Mouse (Mus musculus) c-Kit-negative CD71-positive TER-119-positive erythroid progenitor cells, embryonic 14.5 days (primary cell): ENCODE measurements around the gene Mafg.
"Not testable (repeated sequence)": the region's sequence is repeated elsewhere in the genome, so short reads cannot be mapped to it uniquely, and the experiment has no call there.

Experiments
- DNase-seq: peaks from one replicate; pipeline ENCODE4 v3.0.0-alpha.2; 2013; ENCODE audit warnings: low read depth, low spot score

Mafg gene

DNA sequence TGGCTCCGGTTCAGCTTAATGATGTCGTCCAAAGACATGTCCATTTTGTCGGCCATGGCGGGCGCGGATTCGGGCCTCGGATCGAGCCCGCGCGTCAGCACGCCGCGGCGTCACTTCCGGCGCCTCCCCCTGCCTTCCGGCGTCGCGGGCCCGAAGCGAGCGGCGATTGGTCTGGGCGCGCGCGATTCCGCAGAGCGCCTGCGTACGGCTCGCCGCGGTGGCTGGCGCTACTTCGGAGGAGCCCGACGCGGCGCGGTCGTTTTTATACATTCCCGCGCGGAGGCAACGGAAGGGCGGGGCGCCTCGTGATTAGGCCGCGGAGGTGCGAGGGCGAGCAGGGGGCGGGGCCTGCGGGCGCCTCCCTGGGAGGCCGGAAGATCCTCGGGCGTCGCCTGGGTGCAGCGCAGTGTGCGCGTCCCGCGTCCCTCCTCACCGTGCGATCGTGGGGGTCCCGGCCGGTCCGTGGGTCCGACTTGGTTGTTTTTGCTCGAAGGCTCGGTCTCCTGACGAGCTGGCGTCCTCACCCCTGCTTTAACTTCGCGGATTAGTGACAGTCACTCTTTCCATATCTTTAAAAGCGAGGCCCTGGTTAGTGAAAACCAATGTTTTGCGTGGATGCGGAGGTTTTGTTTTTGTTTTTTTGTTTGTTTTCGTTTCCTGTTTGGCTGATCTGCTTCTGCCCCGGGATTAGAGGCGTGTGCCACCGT is 35.0 kb downstream of the Mafg start, which contains the start of the genes Alyref and Anapc11:
Gene Alyref (minus strand): TSS at position 83 of the 707 bp plus-strand sequence.
Gene Anapc11 (plus strand): TSS at position 139 of the 707 bp plus-strand sequence.
- peak; percentile 93 for DNase-seq

- DNase-seq: no peak
Measured at GRCm38 (mm10) chr11:120597240-120598235, 35.9 kb downstream of the Mafg start.

DNA sequence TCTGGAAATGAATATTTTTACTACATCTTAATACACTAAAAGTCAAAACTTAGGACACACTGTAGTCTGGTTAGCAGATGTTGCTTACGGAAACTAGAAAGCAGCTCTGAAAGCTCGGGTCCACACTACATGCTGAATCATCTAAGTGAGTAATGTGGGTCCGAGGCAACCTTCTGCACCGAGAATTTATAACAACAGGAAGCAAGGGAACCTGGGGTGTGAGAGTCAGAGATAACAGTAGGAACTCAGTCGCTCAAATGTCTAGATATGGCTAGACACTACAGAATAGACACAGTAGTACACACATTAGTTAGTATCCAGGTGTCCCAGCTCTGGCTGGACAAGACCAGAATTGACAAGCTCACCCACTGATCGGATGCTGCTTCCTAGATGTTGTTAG is 44.9 kb downstream of the Mafg start:
- no peak for DNase-seq

DNA sequence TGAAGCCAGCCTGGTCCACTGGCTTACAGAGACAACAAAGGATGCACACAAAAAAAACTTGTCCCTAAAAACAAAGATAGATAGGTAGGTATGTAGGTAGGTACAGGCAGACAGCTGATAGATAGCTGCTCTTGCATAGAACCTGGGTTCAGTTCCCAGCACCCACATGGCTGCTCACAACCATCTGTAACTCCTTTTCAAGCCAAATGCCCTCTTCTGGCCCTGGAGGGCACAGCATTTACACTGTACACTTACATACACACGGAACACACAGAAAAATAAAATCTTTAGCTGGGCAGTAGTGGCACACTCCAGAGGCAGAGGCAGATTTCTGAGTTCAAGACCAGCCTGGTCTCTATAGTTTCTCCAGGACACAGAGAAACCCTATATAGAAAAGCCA is 49.5 kb downstream of the Mafg start:
- DNase-seq: no peak

GRCm38 (mm10) chr11:120582982-120583293 is 50.5 kb downstream of the Mafg start:
- DNase-seq: not testable (repeated sequence)

DNA sequence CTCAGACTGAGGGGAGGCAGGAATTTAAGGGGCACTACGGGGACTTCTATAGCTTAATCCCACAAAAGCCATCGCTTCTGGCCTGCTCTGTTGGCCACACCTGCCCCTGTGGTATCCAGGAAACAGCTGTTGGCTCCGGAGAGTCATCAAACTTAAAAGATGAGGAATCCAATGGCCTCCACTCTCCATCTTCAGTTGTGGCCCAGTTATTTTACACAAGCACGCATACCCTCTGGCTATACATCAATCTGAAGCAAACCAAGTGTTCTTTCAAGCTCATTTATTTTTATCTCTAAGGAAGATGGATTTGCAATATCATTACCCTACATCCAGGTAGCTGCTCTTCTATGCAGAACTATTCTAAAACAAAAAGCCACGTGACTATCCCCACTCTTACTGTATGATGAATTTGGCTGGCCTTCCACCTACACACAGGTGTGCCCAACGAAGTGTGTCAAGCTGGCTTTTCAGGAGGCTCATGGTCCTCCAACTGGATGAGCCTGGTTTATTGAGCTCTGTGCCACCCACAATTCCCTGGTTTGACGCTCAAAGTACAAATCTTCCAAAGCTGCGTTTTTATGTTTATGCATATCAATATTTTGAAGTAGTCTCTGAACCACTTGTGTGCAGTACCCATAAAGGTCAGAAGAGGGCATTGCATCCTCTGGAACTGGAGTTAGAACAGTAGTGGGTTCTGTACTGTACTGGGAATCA is 51.0 kb downstream of the Mafg start:
- peak; percentile 57 for DNase-seq

- DNase-seq: peak; percentile 63
Measured at GRCm38 (mm10) chr11:120581490-120582267, 51.7 kb downstream of the Mafg start, which contains the start of gene Arhgdia. Gene Arhgdia (minus strand): TSS chr11:120581624.

DNA sequence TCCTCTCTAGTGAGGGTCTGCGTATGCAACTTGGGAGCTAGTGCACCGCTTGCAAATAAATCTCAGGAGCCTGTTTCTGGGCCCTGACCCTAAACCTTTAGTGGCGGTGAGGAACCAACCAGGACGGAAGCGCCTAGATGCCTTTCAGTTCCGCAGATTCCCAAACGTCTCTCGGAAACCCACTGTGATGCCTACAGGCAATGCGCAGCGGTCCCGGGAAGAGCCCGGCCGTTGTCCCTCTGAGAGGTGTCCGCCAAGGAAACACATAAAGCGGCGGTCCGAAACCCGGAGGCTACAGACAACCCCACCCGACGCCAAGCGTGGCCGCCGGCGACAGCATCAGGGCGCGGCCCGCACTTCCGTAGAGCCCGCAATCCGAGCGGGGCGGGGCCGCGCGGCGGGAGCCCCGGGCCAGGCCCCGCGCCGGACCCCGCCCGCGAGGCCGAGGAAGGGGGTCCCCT is 52.5 kb downstream of the Mafg start:
- no peak for DNase-seq

- DNase-seq: no peak
Measured at GRCm38 (mm10) chr11:120580190-120580589, 53.2 kb downstream of the Mafg start.

DNA sequence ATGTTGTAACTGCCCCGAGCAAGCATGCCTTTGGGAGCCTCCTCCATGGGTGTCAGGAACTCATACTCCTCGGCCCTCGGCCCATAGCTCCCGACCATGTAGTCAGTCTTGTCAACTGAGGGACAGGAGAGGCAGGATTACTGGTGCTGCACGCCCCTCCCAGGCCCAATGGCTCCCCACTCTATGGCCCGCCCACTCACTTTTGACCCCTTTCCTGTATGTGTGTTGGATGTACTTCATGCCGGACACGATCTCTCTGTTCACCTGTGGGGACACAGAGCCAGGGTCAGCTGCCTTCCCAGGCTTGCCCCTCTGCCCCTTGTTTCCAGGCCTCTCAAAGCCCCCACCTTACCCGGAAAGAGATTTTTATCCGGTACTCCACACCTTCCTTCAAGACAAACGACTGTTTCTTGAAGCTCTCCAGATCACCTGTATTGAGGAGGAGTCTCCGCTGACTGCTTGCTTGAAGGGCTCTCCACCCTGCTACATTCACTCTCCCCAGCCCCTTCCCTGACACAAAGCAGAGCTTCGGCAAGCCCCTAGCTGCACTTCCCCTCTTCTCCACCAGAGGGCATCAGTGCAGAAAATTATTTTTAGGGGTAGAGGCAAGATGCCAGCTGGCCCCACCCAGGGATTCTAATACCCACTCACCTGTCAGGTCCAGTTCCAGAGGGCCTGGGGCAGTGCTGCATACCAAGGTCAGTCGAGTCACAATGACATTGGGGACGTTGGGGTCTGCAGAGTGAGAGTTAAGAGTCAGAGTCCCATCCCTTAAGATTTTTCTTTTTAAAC is 53.9 kb downstream of the Mafg start:
- DNase-seq: peak; percentile 68

GRCm38 (mm10) chr11:120578694-120579243 is 54.6 kb downstream of the Mafg start:
- no peak for DNase-seq

DNA sequence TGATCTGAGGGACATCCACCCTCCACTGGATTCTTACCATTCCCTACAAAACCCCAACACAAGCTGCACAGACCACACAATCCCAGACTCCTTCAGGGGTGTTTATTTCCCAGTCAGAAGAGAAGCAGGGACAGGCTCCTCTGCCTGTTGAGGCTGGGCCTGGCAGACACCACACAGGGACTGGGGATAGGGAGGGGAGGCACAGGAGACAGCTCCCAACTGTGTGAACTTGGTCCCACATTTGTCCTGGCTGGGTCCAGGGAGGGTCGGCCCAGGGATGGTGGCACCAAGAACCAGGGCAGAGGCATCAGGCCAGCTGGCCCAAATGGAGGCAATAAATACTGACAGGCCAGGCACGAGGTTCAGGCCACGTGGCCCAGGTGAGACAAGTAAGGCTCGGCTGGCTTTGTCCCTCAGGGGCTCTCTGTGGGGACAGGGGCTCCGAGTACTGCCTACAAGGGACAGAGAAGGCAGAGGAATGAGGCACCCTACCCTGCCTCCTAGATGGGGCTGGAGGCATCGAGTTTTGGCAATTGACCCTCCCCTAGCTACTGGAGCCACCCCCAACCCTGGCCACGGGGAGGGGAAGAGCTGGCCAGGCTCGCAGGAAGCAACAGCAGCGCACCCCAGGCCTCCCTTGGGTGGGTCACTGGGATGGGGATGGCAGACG is 55.2 kb downstream of the Mafg start:
- DNase-seq: no peak

DNA sequence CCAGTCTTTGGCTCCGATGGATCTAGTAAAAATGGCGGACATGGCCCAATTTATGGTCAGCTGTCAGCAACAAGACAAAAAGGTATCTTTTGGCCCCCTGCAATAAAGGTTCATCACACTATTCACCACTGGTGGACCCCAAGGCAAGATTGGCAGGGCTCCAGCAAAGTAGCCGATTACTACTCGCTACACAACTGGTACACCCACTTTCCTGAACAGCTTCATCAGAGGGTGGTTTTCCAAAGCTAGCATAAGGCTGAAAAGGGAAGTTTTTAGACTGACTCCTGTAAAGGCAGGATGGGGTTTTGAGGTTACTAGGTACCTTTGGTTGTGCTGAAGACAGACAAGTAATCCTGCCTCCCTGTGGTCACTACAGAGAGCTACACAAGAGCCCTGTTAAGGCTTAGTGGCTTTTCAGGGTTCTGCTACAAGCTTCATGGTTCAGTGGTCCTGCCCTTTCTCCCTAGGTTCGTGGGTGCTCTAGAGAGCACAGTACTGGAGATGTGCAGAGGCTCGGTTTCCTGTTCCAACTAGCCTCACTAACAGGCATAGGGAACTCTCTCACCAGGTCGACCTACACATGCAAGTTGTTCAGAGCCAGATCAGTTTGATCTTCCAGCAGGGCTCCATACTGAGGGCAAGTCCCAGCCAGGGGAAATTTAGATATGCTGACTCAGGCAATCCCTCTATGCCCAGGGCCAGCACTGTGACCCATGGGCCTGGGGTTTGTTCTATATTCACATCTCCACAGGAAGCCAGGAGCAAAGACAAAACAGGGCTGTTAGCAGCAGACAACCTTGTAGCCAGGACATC is 56.0 kb downstream of the Mafg start:
- DNase-seq: no peak

DNA sequence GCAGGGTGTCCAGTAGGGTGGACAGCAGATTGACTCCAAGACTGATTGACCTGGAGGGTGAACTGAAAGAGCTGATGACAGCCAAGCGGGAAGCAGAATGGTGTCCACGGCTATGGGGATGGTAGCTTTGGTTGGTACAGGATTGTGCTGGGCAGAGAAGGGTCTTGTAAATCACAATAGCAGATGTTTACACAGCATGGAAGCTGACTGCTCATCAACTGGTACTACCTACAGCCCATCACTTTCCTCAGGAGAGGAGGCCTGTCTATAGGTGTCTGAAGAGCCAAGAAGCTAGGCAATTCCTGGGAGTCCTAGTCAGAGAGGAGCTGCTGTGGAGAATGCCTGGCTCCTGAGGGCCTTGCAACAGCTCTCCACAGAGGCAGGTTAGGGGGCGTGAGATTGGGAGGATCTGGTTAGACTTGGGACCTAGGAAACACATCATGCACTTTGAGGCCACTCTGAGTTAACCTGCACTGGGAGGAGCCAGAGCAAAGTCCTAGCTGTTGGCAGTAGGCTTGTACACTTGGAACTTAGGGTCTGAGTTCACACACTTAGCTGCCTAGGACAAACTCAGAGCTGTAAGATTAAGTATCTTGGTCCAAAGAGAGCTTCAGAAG is 56.9 kb downstream of the Mafg start:
- DNase-seq: no peak

GRCm38 (mm10) chr11:120575940-120576339 is 57.5 kb downstream of the Mafg start:
- no peak for DNase-seq
